Mouse (Mus musculus): ENCODE data around the gene Dgke. TPM values are rescaled to one million over a fixed set of nuclear protein-coding genes. Genes with fewer than 3 reads are reported as not detected.

Dgke gene
- polyA plus RNA-seq, 1 experiment from 2014 or later: 3.0 TPM

DNA sequence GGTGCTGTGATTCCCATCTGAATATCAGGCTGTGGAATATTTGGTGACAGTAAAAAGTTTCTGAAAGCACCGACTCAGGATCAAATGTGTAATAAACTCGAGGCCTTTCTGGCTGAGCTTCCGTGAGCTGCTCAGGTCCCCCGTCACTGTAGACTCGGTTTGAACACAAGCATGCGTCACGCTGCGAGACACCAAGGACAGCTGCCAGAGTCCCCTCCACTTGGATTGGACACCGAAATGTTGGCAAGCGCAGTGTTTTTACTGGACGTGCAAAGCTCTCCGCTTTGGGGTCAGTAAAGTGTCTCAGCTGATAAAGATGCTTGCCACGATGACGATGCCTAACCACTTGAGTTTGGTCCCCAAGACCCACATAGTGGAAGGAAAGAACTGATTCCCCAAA lies 2.0 kb upstream of the Dgke start:
- H3K36me3 ChIP-seq (ENCODE audit: control insufficient read depth, insufficient read depth, low read length): no peaks in the 10 kb centered on the region
- no peak overlapping the region for H3K4me3 ChIP-seq (ENCODE audit: low read depth, low read length)
- H3K27ac ChIP-seq (replicated peaks; ENCODE audit: low read depth, low read length): no peak overlapping the region
- no peak overlapping the region for H3K4me2 ChIP-seq (ENCODE audit: low read depth, low read length)
- DNase-seq (ENCODE audit: low spot score) (no peak), ATAC-seq (ENCODE audit: low read depth) (no peak)
- 91% methylated on average over 14 of the region's 14 CpGs for WGBS
- H3K4me1 ChIP-seq (ENCODE audit: control insufficient read depth, insufficient read depth, low read length): no peaks in the 10 kb centered on the region
- no peaks in the 10 kb centered on the region for H3K9me3 ChIP-seq (ENCODE audit: control insufficient read depth, low read length)
- H3K27me3 ChIP-seq (replicated peaks; ENCODE audit: control insufficient read depth, insufficient read depth, low read length): no peaks in the 10 kb centered on the region
- no peak overlapping the region for H3K9ac ChIP-seq (ENCODE audit: low read depth, low read length)

DNA sequence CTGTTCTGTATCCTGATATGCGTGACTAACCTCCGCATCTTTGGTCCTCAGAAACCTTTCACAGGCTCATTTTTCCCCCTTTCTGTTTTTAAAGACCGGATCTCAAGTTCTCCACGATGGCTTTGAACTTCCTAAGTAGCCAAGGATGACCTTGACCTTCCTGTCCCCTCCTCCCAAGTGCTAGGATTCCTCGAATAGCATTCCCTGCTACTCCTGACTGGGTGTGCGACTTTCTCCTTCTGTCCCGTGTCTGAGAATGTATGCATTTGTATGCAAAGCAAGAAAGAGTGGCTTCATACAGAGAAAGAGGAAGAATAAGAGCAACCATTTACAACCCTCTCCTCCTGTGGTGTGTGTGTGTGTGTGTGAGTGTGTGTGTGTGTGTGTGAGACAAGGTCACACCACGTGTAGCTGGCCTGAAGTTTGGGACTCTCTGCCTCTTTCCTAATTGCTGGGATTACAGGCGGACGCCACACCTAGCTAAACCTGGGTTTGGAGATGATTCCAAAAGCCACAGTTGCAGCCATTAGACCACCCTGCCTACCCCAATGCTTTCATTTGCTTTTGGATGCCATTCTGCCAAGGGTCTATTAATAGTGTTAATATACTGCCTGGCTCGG lies 1.3 kb upstream of the Dgke start:
- H3K27me3 ChIP-seq (replicated peaks; ENCODE audit: control insufficient read depth, insufficient read depth, low read length): no peaks in the 10 kb centered on the region
- no peak overlapping the region for H3K9ac ChIP-seq (ENCODE audit: low read depth, low read length)
- no peaks in the 10 kb centered on the region for H3K4me1 ChIP-seq (ENCODE audit: control insufficient read depth, insufficient read depth, low read length)
- no peaks in the 10 kb centered on the region for H3K9me3 ChIP-seq (ENCODE audit: control insufficient read depth, low read length)
- no peak for DNase-seq (ENCODE audit: low spot score)
- peak overlapping the region; percentile 39 for H3K27ac ChIP-seq (replicated peaks; ENCODE audit: low read depth, low read length)
- 52% methylated on average over 11 of the region's 11 CpGs for WGBS
- H3K4me3 ChIP-seq (ENCODE audit: low read depth, low read length): no peak overlapping the region
- ATAC-seq (ENCODE audit: low read depth): no peak
- no peaks in the 10 kb centered on the region for H3K36me3 ChIP-seq (ENCODE audit: control insufficient read depth, insufficient read depth, low read length)
- H3K4me2 ChIP-seq (ENCODE audit: low read depth, low read length): no peak overlapping the region

DNA sequence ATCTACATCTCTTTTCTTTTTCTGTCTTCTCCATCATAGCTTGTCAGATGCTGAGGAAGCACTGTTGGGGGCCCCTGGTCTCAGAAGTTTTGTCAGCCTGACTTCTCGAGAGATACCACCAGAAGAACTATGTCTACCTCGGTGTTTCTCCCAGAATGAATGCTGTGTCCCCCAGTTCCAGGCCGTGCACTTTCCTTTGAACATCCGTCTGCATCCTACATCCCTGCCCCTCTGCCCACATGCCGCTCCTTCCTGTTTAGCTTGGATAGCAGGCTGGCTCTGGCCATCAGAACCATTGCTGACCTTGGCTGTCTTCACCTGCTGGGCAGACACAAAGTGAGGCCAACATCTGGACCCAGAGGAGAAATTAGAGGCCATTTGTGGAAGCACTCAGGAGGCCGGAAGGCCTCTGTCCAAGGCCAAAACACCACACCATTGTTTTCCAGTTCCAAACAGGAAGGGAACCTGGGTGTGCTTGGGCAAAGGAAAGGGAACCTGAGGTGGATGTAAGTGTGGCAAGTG lies 712 bp upstream of the Dgke start:
- WGBS: 59% methylated on average over 6 of the region's 6 CpGs
- ATAC-seq (ENCODE audit: low read depth) (no peak), DNase-seq (ENCODE audit: low spot score) (no peak)
- no peak overlapping the region for H3K4me3 ChIP-seq (ENCODE audit: low read depth, low read length)
- no peaks in the 10 kb centered on the region for H3K9me3 ChIP-seq (ENCODE audit: control insufficient read depth, low read length)
- H3K36me3 ChIP-seq (ENCODE audit: control insufficient read depth, insufficient read depth, low read length): no peaks in the 10 kb centered on the region
- no peak overlapping the region for H3K4me2 ChIP-seq (ENCODE audit: low read depth, low read length)
- H3K27me3 ChIP-seq (replicated peaks; ENCODE audit: control insufficient read depth, insufficient read depth, low read length): no peaks in the 10 kb centered on the region
- no peak overlapping the region for H3K27ac ChIP-seq (replicated peaks; ENCODE audit: low read depth, low read length)
- no peak overlapping the region for H3K9ac ChIP-seq (ENCODE audit: low read depth, low read length)
- H3K4me1 ChIP-seq (ENCODE audit: control insufficient read depth, insufficient read depth, low read length): no peaks in the 10 kb centered on the region

DNA sequence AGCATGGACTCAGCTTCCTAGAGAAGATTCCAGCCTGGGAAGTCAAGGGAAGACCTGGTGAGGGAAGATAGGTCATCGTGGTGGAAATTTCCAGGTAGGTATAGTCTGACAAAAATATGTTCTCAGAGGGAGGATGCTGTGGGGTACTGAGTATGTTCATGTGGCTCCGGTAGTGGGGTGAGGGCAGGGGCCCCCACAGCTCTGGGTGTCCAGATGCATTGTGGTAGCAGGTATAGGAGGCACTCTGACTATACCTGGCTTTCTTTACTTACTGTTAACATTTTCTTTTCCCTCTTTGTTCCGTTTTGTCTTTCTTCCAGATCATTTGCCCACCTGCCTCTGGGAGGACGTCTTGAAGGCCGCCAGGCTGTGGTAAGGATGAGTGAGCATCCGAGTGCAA lies 524 bp downstream of the Dgke start:
- Histone ChIP-seq H3K4me3 (ENCODE audit: low read depth, low read length) (no peak overlapping the region), H3K9me3 (ENCODE audit: control insufficient read depth, low read length) (no peaks in the 10 kb centered on the region), H3K27me3 (replicated peaks; ENCODE audit: control insufficient read depth, insufficient read depth, low read length) (no peaks in the 10 kb centered on the region), H3K36me3 (ENCODE audit: control insufficient read depth, insufficient read depth, low read length) (no peaks in the 10 kb centered on the region), H3K27ac (replicated peaks; ENCODE audit: low read depth, low read length) (no peak overlapping the region), H3K4me2 (ENCODE audit: low read depth, low read length) (no peak overlapping the region), H3K4me1 (ENCODE audit: control insufficient read depth, insufficient read depth, low read length) (no peaks in the 10 kb centered on the region), H3K9ac (ENCODE audit: low read depth, low read length) (no peak overlapping the region)
- ATAC-seq (ENCODE audit: low read depth): no peak
- no peak for DNase-seq (ENCODE audit: low spot score)
- 77% methylated on average over 6 of the region's 6 CpGs for WGBS

DNA sequence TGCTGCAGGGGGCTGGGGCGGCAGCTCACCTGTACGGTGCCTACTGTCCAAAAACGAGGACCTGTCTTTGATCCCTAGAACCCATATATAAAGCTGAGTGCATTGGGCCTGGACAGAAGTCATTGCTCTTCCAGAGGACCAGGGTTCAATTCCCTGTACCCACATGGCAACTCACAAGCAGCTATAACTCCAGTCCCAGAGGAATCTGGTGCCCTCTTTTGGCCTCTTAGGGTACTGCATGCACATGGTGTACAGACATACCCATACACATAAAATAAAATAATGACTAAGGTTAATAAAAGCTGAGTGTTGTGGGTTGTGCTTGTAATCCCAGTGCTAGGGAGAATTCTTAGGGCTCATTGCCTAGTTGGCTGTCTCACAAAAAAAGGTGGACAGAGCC lies 1.4 kb downstream of the Dgke start:
- Histone ChIP-seq H3K4me2 (ENCODE audit: low read depth, low read length) (no peak overlapping the region), H3K36me3 (ENCODE audit: control insufficient read depth, insufficient read depth, low read length) (no peaks in the 10 kb centered on the region), H3K9me3 (ENCODE audit: control insufficient read depth, low read length) (no peaks in the 10 kb centered on the region), H3K27me3 (replicated peaks; ENCODE audit: control insufficient read depth, insufficient read depth, low read length) (no peaks in the 10 kb centered on the region), H3K4me1 (ENCODE audit: control insufficient read depth, insufficient read depth, low read length) (no peaks in the 10 kb centered on the region), H3K9ac (ENCODE audit: low read depth, low read length) (no peak overlapping the region), H3K27ac (replicated peaks; ENCODE audit: low read depth, low read length) (no peak overlapping the region), H3K4me3 (ENCODE audit: low read depth, low read length) (no peak overlapping the region)
- WGBS: 93% methylated on average over 3 of the region's 3 CpGs
- no peak for DNase-seq (ENCODE audit: low spot score)
- ATAC-seq (ENCODE audit: low read depth): no peak

DNA sequence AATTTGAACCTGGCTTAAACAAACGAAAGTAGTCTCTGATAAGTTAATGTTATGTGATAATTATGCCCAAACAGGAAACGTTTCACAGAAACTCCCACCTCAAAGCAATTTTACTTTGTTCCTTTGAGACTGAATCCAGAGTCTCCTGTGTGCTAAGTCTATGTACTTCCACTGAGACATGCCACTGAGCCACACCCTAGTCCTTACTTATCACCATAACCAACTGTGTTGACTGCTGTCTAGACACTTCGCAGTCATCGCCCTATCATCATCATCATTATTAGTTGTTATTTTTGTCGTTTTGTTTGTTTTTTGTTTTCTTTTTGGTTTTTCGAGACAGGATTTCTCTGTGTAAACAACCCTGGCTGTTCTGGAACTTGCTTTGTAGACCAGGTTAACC lies 2.3 kb downstream of the Dgke start:
- H3K36me3 ChIP-seq (ENCODE audit: control insufficient read depth, insufficient read depth, low read length): no peaks in the 10 kb centered on the region
- no peak overlapping the region for H3K9ac ChIP-seq (ENCODE audit: low read depth, low read length)
- WGBS: 82% methylated on average over 6 of the region's 6 CpGs
- no peaks in the 10 kb centered on the region for H3K9me3 ChIP-seq (ENCODE audit: control insufficient read depth, low read length)
- H3K4me3 ChIP-seq (ENCODE audit: low read depth, low read length): no peak overlapping the region
- peaks cover 4% of the 10 kb centered on the region for H3K4me1 ChIP-seq (ENCODE audit: control insufficient read depth, insufficient read depth, low read length)
- ATAC-seq (ENCODE audit: low read depth) (no peak), DNase-seq (ENCODE audit: low spot score) (no peak)
- H3K27me3 ChIP-seq (replicated peaks; ENCODE audit: control insufficient read depth, insufficient read depth, low read length): no peaks in the 10 kb centered on the region
- no peak overlapping the region for H3K4me2 ChIP-seq (ENCODE audit: low read depth, low read length)
- no peak overlapping the region for H3K27ac ChIP-seq (replicated peaks; ENCODE audit: low read depth, low read length)

DNA sequence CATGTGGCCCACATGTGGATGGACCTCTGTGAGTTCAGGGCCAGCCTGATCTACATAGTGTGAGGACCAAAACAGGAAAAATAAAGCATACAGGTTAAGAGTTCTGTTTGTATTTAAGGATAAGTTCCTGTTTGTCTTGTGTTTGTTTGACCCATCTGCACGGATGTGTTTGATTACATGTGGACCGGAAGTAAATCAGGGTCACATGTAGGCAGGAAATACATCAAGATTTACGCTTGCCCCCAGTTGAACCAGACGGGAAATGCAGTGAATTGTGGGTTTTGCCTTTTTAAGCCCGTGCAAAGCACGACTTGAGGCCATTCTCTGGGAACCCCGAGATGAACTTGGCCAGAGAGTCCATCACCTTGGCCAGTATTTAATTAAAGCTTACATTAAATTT lies 5.3 kb downstream of the Dgke start:
- H3K36me3 ChIP-seq (ENCODE audit: control insufficient read depth, insufficient read depth, low read length): no peaks in the 10 kb centered on the region
- 71% methylated on average over 7 of the region's 7 CpGs for WGBS
- H3K4me1 ChIP-seq (ENCODE audit: control insufficient read depth, insufficient read depth, low read length): peaks cover 13% of the 10 kb centered on the region
- no peak overlapping the region for H3K4me3 ChIP-seq (ENCODE audit: low read depth, low read length)
- H3K9me3 ChIP-seq (ENCODE audit: control insufficient read depth, low read length): no peaks in the 10 kb centered on the region
- DNase-seq (ENCODE audit: low spot score) (no peak), ATAC-seq (ENCODE audit: low read depth) (no peak)
- H3K4me2 ChIP-seq (ENCODE audit: low read depth, low read length): no peak overlapping the region
- no peak overlapping the region for H3K27ac ChIP-seq (replicated peaks; ENCODE audit: low read depth, low read length)
- no peaks in the 10 kb centered on the region for H3K27me3 ChIP-seq (replicated peaks; ENCODE audit: control insufficient read depth, insufficient read depth, low read length)
- H3K9ac ChIP-seq (ENCODE audit: low read depth, low read length): no peak overlapping the region

DNA sequence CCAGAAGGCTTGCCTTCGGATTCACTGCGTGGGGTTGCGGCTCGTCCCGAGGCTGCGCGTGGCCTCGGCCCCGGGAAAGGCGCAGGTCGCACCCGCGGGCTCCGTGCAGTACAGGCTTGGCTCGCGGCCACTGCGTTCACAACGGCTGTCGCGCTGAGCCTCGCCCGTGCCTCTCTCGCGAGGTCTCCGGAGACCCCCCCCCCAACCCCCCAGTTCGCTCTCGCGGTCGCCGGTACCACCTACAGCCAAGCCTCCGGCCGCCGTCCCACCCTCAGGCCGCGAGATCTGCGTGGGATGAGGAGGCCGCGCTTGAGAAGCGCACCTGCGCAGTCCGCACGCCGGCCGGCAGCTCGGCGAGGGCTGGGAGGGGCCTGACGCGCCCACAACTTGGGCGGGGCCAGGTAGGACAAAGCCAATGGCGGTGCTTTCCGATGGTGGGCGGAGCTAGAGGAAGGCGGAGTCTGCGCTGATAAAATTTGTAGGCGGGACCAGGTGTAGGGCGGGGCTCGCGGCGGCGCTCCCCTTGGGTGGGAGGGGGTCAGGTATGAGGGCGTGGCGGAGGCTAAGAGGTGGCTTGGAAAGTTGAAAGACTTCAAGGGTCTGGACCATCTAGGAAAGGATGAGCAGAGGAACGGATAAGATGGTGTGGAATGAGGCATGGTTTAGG lies 6.1 kb downstream of the Dgke start:
- under 1% methylated on average over 38 of the region's 63 CpGs for WGBS
- ATAC-seq (ENCODE audit: low read depth): peak; percentile 94
- H3K4me1 ChIP-seq (ENCODE audit: control insufficient read depth, insufficient read depth, low read length): peaks cover 13% of the 10 kb centered on the region
- H3K4me3 ChIP-seq (ENCODE audit: low read depth, low read length): peak overlapping the region; percentile 84
- no peaks in the 10 kb centered on the region for H3K27me3 ChIP-seq (replicated peaks; ENCODE audit: control insufficient read depth, insufficient read depth, low read length)
- H3K27ac ChIP-seq (replicated peaks; ENCODE audit: low read depth, low read length): peak overlapping the region; percentile 54; the same call in 1 of the 2 replicates
- H3K4me2 ChIP-seq (ENCODE audit: low read depth, low read length): peak overlapping the region; percentile 93
- no peaks in the 10 kb centered on the region for H3K36me3 ChIP-seq (ENCODE audit: control insufficient read depth, insufficient read depth, low read length)
- peak overlapping the region; percentile 84 for H3K9ac ChIP-seq (ENCODE audit: low read depth, low read length)
- DNase-seq (ENCODE audit: low spot score): peak; percentile 95
- no peaks in the 10 kb centered on the region for H3K9me3 ChIP-seq (ENCODE audit: control insufficient read depth, low read length)
